Mouse (Mus musculus) heart, postnatal 0 days (tissue): ENCODE measurements at regions not wholly inside any gene's neighbourhood (a gene's known extent, or its start where the extent isn't known, plus 50 kb on each side); places are given as distances from the start of the nearest gene placed in this dataset.

Source experiments
- ATAC-seq: fragments of 200-750 bp; cut with Nextera tagmentation; 2 replicates; pipeline ENCODE4 v1.8.0; 2017; ENCODE audit warnings: low read depth, moderate number of reproducible peaks, moderate library complexity; ENCODE audit not compliant: insufficient read depth
- DNase-seq: peaks from one replicate; pipeline ENCODE4 v3.0.0-alpha.2; 2016; ENCODE audit warnings: low spot score
- H3K27ac ChIP-seq: fragments of 300-500 bp; sonication (generic); 2 replicates; pipeline ENCODE4 v1.5.1; 2014; ENCODE audit warnings: low read depth, mild to moderate bottlenecking
- H3K27me3 ChIP-seq: fragments of 300-500 bp; sonication (generic); 2 replicates; pipeline ENCODE4 v1.6.1; 2014; ENCODE audit warnings: low read length, mixed read lengths; ENCODE audit not compliant: control insufficient read depth, insufficient read depth
- H3K36me3 ChIP-seq: fragments of 300-500 bp; sonication (generic); replicated peaks from 2 replicates; pipeline ENCODE4 v1.6.1; 2014; ENCODE audit warnings: low read length, mixed read lengths; ENCODE audit not compliant: control insufficient read depth, insufficient read depth
- H3K4me1 ChIP-seq: fragments of 300-500 bp; sonication (generic); 2 replicates; pipeline ENCODE4 v1.6.1; 2014; ENCODE audit warnings: antibody characterized with exemption; ENCODE audit not compliant: control insufficient read depth, insufficient read depth
- H3K4me2 ChIP-seq: fragments of 300-500 bp; sonication (generic); 2 replicates; pipeline ENCODE4 v1.6.1; 2014; ENCODE audit warnings: low read depth, mild to moderate bottlenecking, low read length, moderate library complexity
- H3K4me3 ChIP-seq: fragments of 300-500 bp; sonication (generic); 2 replicates; pipeline ENCODE4 v1.5.1; 2014; ENCODE audit warnings: low read depth, low read length
- H3K9ac ChIP-seq: fragments of 300-500 bp; sonication (generic); replicated peaks from 2 replicates; pipeline ENCODE4 v1.6.1; 2014; ENCODE audit warnings: low read depth, low read length, mixed read lengths
- H3K9me3 ChIP-seq: fragments of 300-500 bp; sonication (generic); replicated peaks from 2 replicates; pipeline ENCODE4 v1.6.1; 2016; ENCODE audit warnings: low read length; ENCODE audit not compliant: control insufficient read depth
- CTCF ChIP-seq: IDR thresholded peaks from 2 replicates; pipeline ENCODE4 v1.5.1; 2016; ENCODE audit warnings: antibody characterized with exemption, control low read depth, low read depth
- EP300 ChIP-seq: IDR thresholded peaks from 2 replicates; pipeline ENCODE4 v1.6.1; 2016; ENCODE audit warnings: antibody characterized with exemption, low read depth
- WGBS: fragments of 180-500 bp; shearing (Covaris S2); extraction: QIAGEN DNeasy Blood & Tissue Kit; methylation state at CpG from one replicate; pipeline ENCODE4 v1.1.7; 2014; 5-methylcytosine and 5-hydroxymethylcytosine counted together

- H3K9me3 ChIP-seq, result peaks cover 3% of the 10 kb centered on the region; the same call in 1 of the 2 replicates
- WGBS, result 56% methylated on average over 7 of the region's 7 CpGs
- H3K36me3 ChIP-seq, result no peaks in the 10 kb centered on the region
- no peak overlapping the region for H3K9ac ChIP-seq
- no peaks in the 10 kb centered on the region for H3K4me1 ChIP-seq
- DNase-seq (no peak), ATAC-seq (no peak)
- 0 out of 2 replicates have a peak overlapping the region, but pooled peaks have one; percentile 7 for H3K27ac ChIP-seq
- TF ChIP-seq CTCF (no peak), EP300 (no peak)
- peaks cover 3% of the 10 kb centered on the region; the same call in 1 of the 2 replicates for H3K27me3 ChIP-seq
- no peak overlapping the region for H3K4me3 ChIP-seq
- H3K4me2 ChIP-seq, result no peak overlapping the region
Observed at GRCm38 (mm10) chr8:26698580-26698979, 278.5 kb upstream of the Zfp703 start.

- no peak overlapping the region for H3K27ac ChIP-seq
- H3K4me2 ChIP-seq, result no peak overlapping the region
- DNase-seq, result no peak
- H3K9me3 ChIP-seq, result no peaks in the 10 kb centered on the region
- no peak for ATAC-seq
- H3K4me3 ChIP-seq, result no peak overlapping the region
- peaks cover 7% of the 10 kb centered on the region; the same call in 1 of the 2 replicates for H3K27me3 ChIP-seq
- H3K9ac ChIP-seq, result no peak overlapping the region
- 62% methylated on average over 9 of the region's 9 CpGs for WGBS
- H3K4me1 ChIP-seq, result no peaks in the 10 kb centered on the region
- TF ChIP-seq EP300 (no peak), CTCF (no peak)
- H3K36me3 ChIP-seq, result no peaks in the 10 kb centered on the region
Observed at GRCm38 (mm10) chr8:26706048-26706767, 270.9 kb upstream of the Zfp703 start.

GRCm38 (mm10) chr8:26706768-26707156, 270.4 kb upstream of the Zfp703 start:
- no peak for DNase-seq
- Histone ChIP-seq H3K9ac (no peak overlapping the region), H3K4me2 (no peak overlapping the region), H3K4me1 (no peaks in the 10 kb centered on the region), H3K4me3 (no peak overlapping the region), H3K27ac (no peak overlapping the region), H3K9me3 (no peaks in the 10 kb centered on the region), H3K36me3 (no peaks in the 10 kb centered on the region), H3K27me3 (peaks cover 7% of the 10 kb centered on the region; the same call in 1 of the 2 replicates)
- TF ChIP-seq EP300 (no peak), CTCF (no peak)
- 93% methylated on average over 7 of the region's 7 CpGs for WGBS
- no peak for ATAC-seq

- Histone ChIP-seq H3K4me1 (no peaks in the 10 kb centered on the region), H3K27ac (no peak overlapping the region), H3K9ac (no peak overlapping the region), H3K9me3 (no peaks in the 10 kb centered on the region), H3K36me3 (no peaks in the 10 kb centered on the region), H3K4me2 (no peak overlapping the region), H3K4me3 (no peak overlapping the region), H3K27me3 (0 out of 2 replicates have a peak, but pooled peaks cover 12% of the 10 kb centered on the region)
- TF ChIP-seq EP300 (no peak), CTCF (no peak)
- DNase-seq (peak; percentile 74), ATAC-seq (peak; percentile 85)
- WGBS, result 35% methylated on average over 8 of the region's 8 CpGs
Observed at GRCm38 (mm10) chr8:26713836-26714235, 263.3 kb upstream of the Zfp703 start.

GRCm38 (mm10) chr8:26714714-26715113, 262.4 kb upstream of the Zfp703 start:
- ATAC-seq (no peak), DNase-seq (no peak)
- no peak overlapping the region for H3K4me3 ChIP-seq
- 0 out of 2 replicates have a peak, but pooled peaks cover 8% of the 10 kb centered on the region for H3K27me3 ChIP-seq
- H3K27ac ChIP-seq, result no peak overlapping the region
- no peak overlapping the region for H3K9ac ChIP-seq
- TF ChIP-seq EP300, result no peak
- TF ChIP-seq CTCF, result no peak
- H3K9me3 ChIP-seq, result no peaks in the 10 kb centered on the region
- no peaks in the 10 kb centered on the region for H3K4me1 ChIP-seq
- 84% methylated on average over 3 of the region's 3 CpGs for WGBS
- H3K4me2 ChIP-seq, result no peak overlapping the region
- no peaks in the 10 kb centered on the region for H3K36me3 ChIP-seq
